Mouse (Mus musculus) embryonic facial prominence, embryonic 13.5 days (tissue): ENCODE measurements at regions not wholly inside any gene's neighbourhood (a gene's known extent, or its start where the extent isn't known, plus 50 kb on each side); places are given as distances from the start of the nearest gene placed in this dataset.
A peak's percentile ranks its signal among the peaks of the same experiment; 100 is the strongest.

Experiments used
- ATAC-seq: fragments of 200-750 bp; cut with Nextera tagmentation; 2 replicates; pipeline ENCODE4 v1.8.0; 2017; ENCODE audit warnings: low read depth; ENCODE audit not compliant: insufficient number of reproducible peaks, insufficient read depth, low FRiP score, low TSS enrichment
- H3K27ac ChIP-seq: fragments of 300-500 bp; sonication (generic); 2 replicates; pipeline ENCODE4 v1.5.1; 2015; ENCODE audit warnings: moderate library complexity, mild to moderate bottlenecking, inconsistent platforms
- H3K27me3 ChIP-seq: fragments of 300-500 bp; sonication (generic); 2 replicates; pipeline ENCODE4 v1.6.1; 2015; ENCODE audit warnings: mild to moderate bottlenecking, inconsistent platforms
- H3K36me3 ChIP-seq: fragments of 300-500 bp; sonication (generic); 2 replicates; pipeline ENCODE4 v1.6.1; 2015; ENCODE audit warnings: mild to moderate bottlenecking, inconsistent platforms
- H3K4me1 ChIP-seq: fragments of 300-500 bp; sonication (generic); 2 replicates; pipeline ENCODE4 v1.6.1; 2015; ENCODE audit warnings: inconsistent platforms
- H3K4me2 ChIP-seq: fragments of 300-500 bp; sonication (generic); 2 replicates; pipeline ENCODE4 v1.6.1; 2015; ENCODE audit warnings: moderate library complexity, mild to moderate bottlenecking, inconsistent platforms
- H3K4me3 ChIP-seq: fragments of 300-500 bp; sonication (generic); 2 replicates; pipeline ENCODE4 v1.5.1; 2015; ENCODE audit warnings: mild to moderate bottlenecking, inconsistent platforms
- H3K9ac ChIP-seq: fragments of 300-500 bp; sonication (generic); 2 replicates; pipeline ENCODE4 v1.6.1; 2015; ENCODE audit warnings: mild to moderate bottlenecking, inconsistent platforms
- H3K9me3 ChIP-seq: fragments of 300-500 bp; sonication (generic); 2 replicates; pipeline ENCODE4 v1.6.1; 2016; ENCODE audit warnings: inconsistent platforms
- WGBS: fragments of 180-500 bp; shearing (Covaris S2); methylation state at CpG from one replicate; pipeline ENCODE4 v1.1.7; 2015; ENCODE audit warnings: mixed read lengths; 5-methylcytosine and 5-hydroxymethylcytosine counted together

DNA sequence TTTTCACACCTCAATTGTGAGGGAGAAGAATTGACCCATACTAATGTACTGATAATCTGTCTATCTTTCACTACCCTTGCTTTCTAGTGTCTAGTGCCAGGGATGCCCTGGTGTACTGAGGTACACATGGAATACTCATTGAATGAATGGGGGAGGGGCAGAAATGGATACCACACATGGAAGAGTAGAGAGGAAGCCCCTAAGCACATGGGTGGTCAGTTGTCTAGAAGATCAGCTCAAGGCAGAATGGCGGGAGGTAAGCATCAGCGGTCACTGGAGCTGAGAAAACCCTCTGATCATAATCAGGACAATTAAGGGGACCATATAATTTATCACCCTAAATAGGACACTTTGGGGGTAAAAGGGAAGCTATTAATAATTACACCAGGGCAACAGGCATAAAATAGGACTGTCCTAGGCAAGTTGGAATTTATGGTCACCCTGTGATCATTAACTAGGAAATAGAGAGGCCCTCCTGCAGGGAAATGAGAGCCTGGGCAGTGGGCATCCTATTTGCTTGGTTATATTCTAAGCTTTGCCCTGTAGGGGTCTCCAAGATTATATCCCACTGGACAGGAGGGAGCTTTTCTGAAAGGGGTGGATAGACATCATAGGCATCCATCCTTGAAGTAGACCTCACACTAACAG lies 185.3 kb downstream of the Mycn start:
- H3K4me2 ChIP-seq = no peak overlapping the region
- no peak for ATAC-seq
- H3K4me1 ChIP-seq = peaks cover 5% of the 10 kb centered on the region
- H3K36me3 ChIP-seq = no peaks in the 10 kb centered on the region
- no peaks in the 10 kb centered on the region for H3K9me3 ChIP-seq
- no peak overlapping the region for H3K27ac ChIP-seq
- H3K4me3 ChIP-seq = no peak overlapping the region
- no peaks in the 10 kb centered on the region for H3K27me3 ChIP-seq
- WGBS = 84% methylated on average over 2 of the region's 2 CpGs
- H3K9ac ChIP-seq = no peak overlapping the region

DNA sequence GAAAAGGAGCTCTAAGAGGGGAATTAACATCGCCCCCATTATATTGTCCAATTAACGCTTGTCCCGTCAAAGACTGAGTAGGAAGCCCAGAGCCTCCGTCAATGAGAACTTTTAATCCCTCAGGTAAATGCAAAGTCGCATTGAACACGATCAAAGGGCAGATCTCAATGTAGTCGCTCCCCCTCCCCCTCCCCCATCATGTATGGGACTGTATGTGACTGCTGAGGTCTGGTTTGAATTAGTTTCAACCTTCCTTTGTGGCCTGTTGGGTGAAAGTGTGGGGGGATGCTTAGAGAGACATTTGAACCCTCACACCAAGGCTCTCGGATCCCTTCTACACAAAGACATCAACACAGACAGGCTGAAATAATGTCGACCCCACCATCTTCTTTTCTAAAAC lies 187.9 kb downstream of the Mycn start:
- H3K4me1 ChIP-seq = peaks cover 5% of the 10 kb centered on the region
- WGBS = 13% methylated on average over 9 of the region's 9 CpGs
- no peak overlapping the region for H3K27ac ChIP-seq
- no peaks in the 10 kb centered on the region for H3K9me3 ChIP-seq
- no peak overlapping the region for H3K9ac ChIP-seq
- no peak overlapping the region for H3K4me2 ChIP-seq
- H3K27me3 ChIP-seq = no peaks in the 10 kb centered on the region
- no peaks in the 10 kb centered on the region for H3K36me3 ChIP-seq
- ATAC-seq = no peak
- no peak overlapping the region for H3K4me3 ChIP-seq

DNA sequence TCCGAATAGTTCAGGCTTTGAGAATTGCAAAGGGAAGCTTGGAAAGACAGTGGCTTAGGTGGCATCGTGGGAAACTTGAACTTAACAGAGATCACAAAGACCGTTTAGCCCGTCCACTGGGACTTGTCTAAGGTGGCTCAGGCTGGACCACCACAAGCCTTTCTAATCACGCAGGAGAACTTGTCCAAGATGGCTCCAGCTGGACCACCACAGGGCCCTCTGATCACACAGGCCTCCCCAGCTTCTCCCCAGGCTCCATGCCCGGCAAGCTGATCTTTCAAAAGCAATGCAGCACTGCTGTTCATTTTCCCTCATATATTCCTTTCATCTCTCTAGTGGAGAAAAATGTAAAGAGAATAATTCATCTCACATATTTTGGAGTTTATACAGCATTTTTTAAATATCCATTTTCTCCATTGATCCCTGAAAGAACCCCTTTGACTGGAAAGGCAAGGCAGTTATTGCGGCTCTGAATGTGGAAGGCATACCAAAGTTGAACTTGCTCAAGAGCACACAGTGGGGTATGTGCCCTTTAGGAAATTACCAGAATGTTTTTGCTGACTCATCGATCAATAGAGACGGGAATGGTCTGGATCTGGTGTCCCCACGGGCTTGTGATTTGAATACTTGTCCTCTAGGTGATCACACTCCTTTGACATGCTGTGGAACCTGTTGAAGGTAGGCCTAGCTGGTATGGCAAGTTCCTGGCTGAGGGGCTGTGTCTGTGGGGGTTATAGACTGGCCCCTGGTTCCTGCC lies 189.9 kb downstream of the Mycn start:
- Histone ChIP-seq H3K4me3 (no peak overlapping the region), H3K4me1 (peaks cover 5% of the 10 kb centered on the region), H3K9me3 (no peaks in the 10 kb centered on the region), H3K4me2 (no peak overlapping the region), H3K9ac (no peak overlapping the region), H3K36me3 (no peaks in the 10 kb centered on the region), H3K27me3 (no peaks in the 10 kb centered on the region), H3K27ac (no peak overlapping the region)
- ATAC-seq = no peak
- 83% methylated on average over 10 of the region's 10 CpGs for WGBS

DNA sequence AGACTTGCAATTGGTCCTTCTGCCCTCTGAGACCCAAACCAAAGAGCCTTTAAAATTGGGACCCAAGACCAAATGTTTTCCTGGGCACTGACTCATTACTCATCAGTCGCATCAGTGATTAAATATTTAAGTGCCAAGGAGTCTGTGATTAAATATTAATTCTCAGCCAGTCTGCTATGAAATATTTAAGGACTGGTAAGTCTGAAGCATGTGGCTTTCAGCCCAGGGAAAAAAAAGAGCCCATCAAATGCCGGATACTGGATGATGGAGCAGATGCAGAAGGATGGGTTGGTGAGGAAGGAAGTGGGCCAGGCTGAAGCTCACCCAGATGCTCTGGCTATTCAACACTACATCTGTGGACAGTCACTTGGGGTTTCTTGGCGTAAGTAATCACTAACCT lies 192.0 kb downstream of the Mycn start:
- no peak overlapping the region for H3K9ac ChIP-seq
- no peak for ATAC-seq
- H3K4me3 ChIP-seq = no peak overlapping the region
- H3K27me3 ChIP-seq = no peaks in the 10 kb centered on the region
- H3K36me3 ChIP-seq = no peaks in the 10 kb centered on the region
- peaks cover 5% of the 10 kb centered on the region for H3K4me1 ChIP-seq
- WGBS = 84% methylated on average over 3 of the region's 3 CpGs
- H3K9me3 ChIP-seq = no peaks in the 10 kb centered on the region
- no peak overlapping the region for H3K4me2 ChIP-seq
- H3K27ac ChIP-seq = no peak overlapping the region

DNA sequence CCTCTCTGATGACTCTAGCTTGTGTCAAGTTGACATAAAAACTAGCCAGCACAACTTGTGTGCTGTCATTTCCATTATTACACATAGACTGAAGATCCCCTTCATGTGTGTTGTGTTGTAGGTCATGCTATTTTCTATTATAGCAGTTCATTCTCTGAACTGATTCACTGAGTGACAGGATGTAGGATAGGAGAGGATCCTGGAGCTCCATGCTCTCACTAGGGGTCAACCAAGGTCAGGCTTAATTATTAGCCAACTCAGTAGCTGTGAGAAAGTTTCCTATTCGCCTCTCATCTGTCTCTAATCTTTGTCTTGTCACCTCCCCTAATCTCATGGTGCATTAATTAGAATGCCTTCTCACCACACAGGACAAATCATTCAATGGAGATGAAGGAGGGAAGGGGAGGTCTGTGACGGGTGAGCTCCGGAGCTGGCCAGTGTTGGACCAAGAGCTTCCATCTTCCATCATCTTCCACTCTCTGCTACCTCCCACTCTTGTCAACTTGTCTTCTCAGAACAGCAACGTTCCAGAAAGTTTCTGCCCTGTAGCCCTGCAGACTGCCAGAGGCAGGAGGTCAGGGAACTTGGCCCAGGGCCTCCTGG lies 194.8 kb downstream of the Mycn start:
- Histone ChIP-seq H3K4me2 (no peak overlapping the region), H3K36me3 (no peaks in the 10 kb centered on the region), H3K4me3 (no peak overlapping the region), H3K9me3 (no peaks in the 10 kb centered on the region), H3K4me1 (peaks cover 5% of the 10 kb centered on the region; the same call in 1 of the 2 replicates), H3K9ac (no peak overlapping the region), H3K27me3 (no peaks in the 10 kb centered on the region), H3K27ac (no peak overlapping the region)
- ATAC-seq = no peak
- 45% methylated on average over 4 of the region's 4 CpGs for WGBS

DNA sequence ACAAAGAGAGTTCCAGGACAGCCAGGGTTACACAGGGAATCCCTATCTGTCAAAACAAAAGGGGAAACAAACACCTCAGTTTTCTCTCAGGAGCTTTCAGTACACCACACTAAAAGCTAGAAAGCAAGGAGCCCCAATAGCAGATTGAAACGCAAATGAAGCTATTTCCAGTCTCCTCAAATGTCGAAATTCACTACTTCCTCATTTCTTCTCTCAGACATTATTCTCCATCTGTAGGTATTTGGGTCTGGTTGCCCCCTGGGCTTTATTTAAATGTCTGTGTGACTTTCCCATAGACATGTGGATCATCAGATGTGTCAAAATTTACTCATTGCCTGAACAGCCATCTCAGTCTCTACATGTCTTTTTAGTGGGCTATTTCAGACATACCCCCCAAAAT lies 197.2 kb downstream of the Mycn start:
- Histone ChIP-seq H3K27me3 (no peaks in the 10 kb centered on the region), H3K4me3 (no peak overlapping the region), H3K9ac (no peak overlapping the region), H3K36me3 (no peaks in the 10 kb centered on the region), H3K4me1 (peaks cover 7% of the 10 kb centered on the region; the same call in 1 of the 2 replicates), H3K27ac (no peak overlapping the region), H3K4me2 (no peak overlapping the region), H3K9me3 (no peaks in the 10 kb centered on the region)
- 55% methylated on average over 2 of the region's 2 CpGs for WGBS
- no peak for ATAC-seq

DNA sequence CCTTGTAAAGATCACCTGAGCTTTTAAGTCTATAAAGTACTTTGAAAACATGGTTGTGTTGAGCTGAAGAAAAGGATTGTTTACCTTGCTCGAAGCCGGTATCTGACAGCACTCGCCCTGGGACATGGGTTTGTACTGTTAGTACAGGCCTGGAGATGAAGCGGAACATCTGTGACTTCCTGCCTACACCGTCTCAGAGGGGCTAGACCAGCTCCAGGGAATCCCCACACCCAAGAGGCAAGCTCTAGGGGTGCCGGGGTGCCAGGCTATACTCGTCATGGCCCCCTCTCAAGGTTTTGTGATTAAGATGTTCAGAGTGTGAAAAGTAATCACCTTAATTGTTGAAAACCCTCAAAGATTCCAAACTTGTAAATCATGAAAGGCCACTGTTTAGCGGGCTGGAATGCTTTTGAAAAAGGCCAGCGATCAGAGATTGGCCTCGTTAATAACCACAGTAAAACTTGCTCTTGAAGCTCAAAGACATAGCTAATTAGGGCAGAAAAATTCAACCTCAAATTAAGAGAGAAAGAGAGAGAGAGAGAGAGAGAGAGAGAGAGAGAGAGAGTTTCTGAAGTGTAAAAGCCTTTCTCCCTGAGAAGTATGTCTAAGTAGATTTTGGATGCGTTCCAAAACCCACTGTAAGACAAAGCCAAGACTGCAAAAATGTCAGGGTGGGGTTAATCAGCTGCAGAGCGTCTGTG lies 202.9 kb downstream of the Mycn start:
- ATAC-seq = peak; percentile 50; the same call in 1 of the 2 replicates

DNA sequence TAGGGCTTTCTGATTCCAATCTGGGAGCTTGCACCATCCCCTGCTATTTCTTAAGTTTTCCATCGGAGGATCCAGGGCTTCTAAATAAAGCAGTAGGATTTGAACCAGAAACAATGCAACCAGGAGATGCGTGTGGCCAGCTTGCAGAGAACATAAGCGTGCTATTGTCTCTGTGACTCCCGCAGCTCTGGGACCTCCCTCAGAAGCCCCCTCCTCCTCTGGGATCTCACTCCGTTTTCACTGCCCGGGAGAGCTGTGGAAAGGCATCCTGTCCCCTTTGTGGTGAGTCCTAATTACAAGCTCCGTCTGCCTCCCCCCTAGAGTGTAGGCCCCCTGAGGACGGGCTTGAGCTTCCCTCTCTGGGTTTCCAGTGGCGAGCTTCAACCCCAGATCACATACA lies 215.9 kb downstream of the Mycn start:
- 7% methylated on average over 9 of the region's 9 CpGs for WGBS
- H3K9me3 ChIP-seq = 0 out of 2 replicates have a peak, but pooled peaks cover 3% of the 10 kb centered on the region
- H3K4me2 ChIP-seq = peak overlapping the region; percentile 39
- H3K27me3 ChIP-seq = peaks cover 13% of the 10 kb centered on the region; the same call in 1 of the 2 replicates
- no peak for ATAC-seq
- H3K9ac ChIP-seq = 0 out of 2 replicates have a peak overlapping the region, but pooled peaks have one; percentile 33
- H3K4me1 ChIP-seq = peaks cover 15% of the 10 kb centered on the region
- H3K4me3 ChIP-seq = no peak overlapping the region
- H3K36me3 ChIP-seq = no peaks in the 10 kb centered on the region
- no peak overlapping the region for H3K27ac ChIP-seq

More for the DNA sequence above, 202.9 kb downstream of the Mycn start:
- 17% methylated on average over 12 of the region's 12 CpGs for WGBS
- no peaks in the 10 kb centered on the region for H3K27me3 ChIP-seq
- peak overlapping the region; percentile 2; the same call in 1 of the 2 replicates for H3K4me2 ChIP-seq
- H3K27ac ChIP-seq = peak overlapping the region; percentile 57
- H3K4me3 ChIP-seq = no peak overlapping the region
- H3K4me1 ChIP-seq = peaks cover 19% of the 10 kb centered on the region
- no peaks in the 10 kb centered on the region for H3K9me3 ChIP-seq
- H3K36me3 ChIP-seq = no peaks in the 10 kb centered on the region
- H3K9ac ChIP-seq = no peak overlapping the region

DNA sequence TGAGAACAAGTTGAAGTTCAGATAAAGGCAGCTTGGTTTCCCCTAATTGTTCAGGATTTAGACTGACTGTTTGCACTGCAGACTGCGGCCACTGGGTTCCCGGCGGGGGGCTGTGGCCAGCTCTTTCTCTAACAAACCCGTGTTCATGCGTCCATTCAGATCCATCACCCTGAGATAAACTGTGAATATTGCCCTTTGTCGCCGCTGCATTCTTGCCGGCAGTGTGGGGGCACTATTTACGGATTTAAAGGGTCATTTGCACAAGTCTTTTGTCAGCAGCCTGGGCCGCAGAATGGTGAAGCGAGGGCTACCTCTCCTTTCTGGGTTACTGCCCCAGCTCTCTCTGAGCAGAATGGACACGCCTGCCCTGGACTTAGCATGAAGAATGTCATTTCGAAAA lies 216.6 kb downstream of the Mycn start:
- H3K9ac ChIP-seq = 0 out of 2 replicates have a peak overlapping the region, but pooled peaks have one; percentile 33
- peak overlapping the region; percentile 39; the same call in 1 of the 2 replicates for H3K4me2 ChIP-seq
- 0 out of 2 replicates have a peak, but pooled peaks cover 3% of the 10 kb centered on the region for H3K9me3 ChIP-seq
- peaks cover 15% of the 10 kb centered on the region for H3K4me1 ChIP-seq
- no peak overlapping the region for H3K4me3 ChIP-seq
- H3K27ac ChIP-seq = no peak overlapping the region
- no peaks in the 10 kb centered on the region for H3K36me3 ChIP-seq
- no peak for ATAC-seq
- peaks cover 13% of the 10 kb centered on the region; the same call in 1 of the 2 replicates for H3K27me3 ChIP-seq
- WGBS = 23% methylated on average over 13 of the region's 13 CpGs

DNA sequence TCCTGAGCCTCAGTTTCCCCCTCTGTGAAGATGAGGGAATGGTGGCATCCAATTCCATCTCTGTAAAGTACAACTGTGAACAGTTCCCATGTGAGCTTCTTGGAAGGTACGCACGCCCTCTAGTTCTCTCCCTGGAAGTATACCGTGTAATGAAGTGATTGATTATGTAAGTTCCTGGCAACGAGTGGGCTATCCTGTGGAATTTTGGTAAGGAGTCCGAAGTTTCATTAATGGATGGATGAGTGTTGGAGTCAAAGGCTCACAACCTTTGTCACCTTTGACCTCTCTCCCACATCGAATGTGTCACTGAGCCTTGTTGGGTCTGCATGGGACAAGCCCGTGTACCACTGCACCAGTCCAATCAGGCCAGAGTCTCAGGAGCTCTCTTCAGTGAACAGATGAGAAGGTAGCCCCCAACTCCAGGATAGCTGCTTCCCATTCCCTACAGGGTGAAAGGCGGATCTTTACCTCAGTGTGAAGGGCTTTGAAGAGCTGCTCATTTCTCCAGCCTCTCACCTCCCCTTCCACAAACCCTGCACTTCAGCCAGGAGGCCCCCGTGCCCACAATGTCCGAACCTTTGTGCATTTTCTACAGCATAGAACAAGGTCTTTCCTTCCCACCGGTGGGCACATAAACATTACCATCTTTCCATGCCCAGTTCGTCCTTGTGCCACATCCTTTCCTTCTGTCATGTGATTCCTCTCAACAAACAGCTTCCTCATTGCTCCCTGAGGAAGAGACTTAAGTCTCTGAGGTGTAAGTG lies 217.8 kb downstream of the Mycn start:
- no peak for ATAC-seq
- WGBS = 73% methylated on average over 12 of the region's 12 CpGs
- H3K27me3 ChIP-seq = peaks cover 13% of the 10 kb centered on the region; the same call in 1 of the 2 replicates
- H3K9ac ChIP-seq = no peak overlapping the region
- no peaks in the 10 kb centered on the region for H3K36me3 ChIP-seq
- no peak overlapping the region for H3K4me2 ChIP-seq
- peaks cover 15% of the 10 kb centered on the region for H3K4me1 ChIP-seq
- no peak overlapping the region for H3K4me3 ChIP-seq
- H3K9me3 ChIP-seq = no peaks in the 10 kb centered on the region
- H3K27ac ChIP-seq = no peak overlapping the region
